Mouse (Mus musculus) small intestine, adult 2 months (tissue): ENCODE data around the gene Gm6377. TPM values are rescaled to one million over a fixed set of nuclear protein-coding genes. Genes with fewer than 3 reads are reported as not detected.

Source experiments
- H3K27ac ChIP-seq: fragments of 200-500 bp; 2 replicates; pipeline ENCODE4 v1.5.1; 2012; ENCODE audit warnings: low read depth, low read length, control low read depth, inconsistent platforms; ENCODE audit not compliant: insufficient read depth
- H3K27me3 ChIP-seq: fragments of 200-500 bp; 2 replicates; pipeline ENCODE4 v1.6.1; 2012; ENCODE audit warnings: mild to moderate bottlenecking, moderate library complexity, low read length, inconsistent platforms; ENCODE audit not compliant: control insufficient read depth, insufficient read depth
- H3K36me3 ChIP-seq: fragments of 200-500 bp; 2 replicates; pipeline ENCODE4 v1.6.1; 2012; ENCODE audit warnings: mild to moderate bottlenecking, low read length, control low read depth, inconsistent platforms; ENCODE audit not compliant: control insufficient read depth, insufficient read depth
- H3K4me1 ChIP-seq: fragments of 200-500 bp; 2 replicates; pipeline ENCODE4 v1.6.1; 2012; ENCODE audit warnings: low read length, inconsistent platforms, mixed read lengths; ENCODE audit not compliant: control insufficient read depth, insufficient read depth, insufficient read length
- H3K4me3 ChIP-seq: fragments of 200-500 bp; 2 replicates; pipeline ENCODE4 v1.5.1; 2012; ENCODE audit warnings: low read depth, mild to moderate bottlenecking, control low read depth, inconsistent platforms, low read length, moderate library complexity
- CTCF ChIP-seq: fragments of 200-500 bp; IDR thresholded peaks from 2 replicates; pipeline ENCODE4 v1.5.1; 2012; ENCODE audit warnings: low read depth, mild to moderate bottlenecking, control low read depth, inconsistent platforms, low read length, moderate library complexity, mixed read lengths; ENCODE audit not compliant: insufficient replicate concordance, insufficient read length; ENCODE audit errors: extremely low read depth
- POLR2A ChIP-seq: fragments of 200-500 bp; IDR thresholded peaks from 2 replicates; pipeline ENCODE4 v1.6.1; 2012; ENCODE audit warnings: low read depth, mild to moderate bottlenecking, control low read depth, inconsistent platforms, low read length, moderate library complexity
- WGBS: fragments of 180-500 bp; shearing (Covaris S2); methylation state at CpG from one replicate; pipeline ENCODE4 v1.1.7; 2018; 5-methylcytosine and 5-hydroxymethylcytosine counted together
- polyA plus RNA-seq: library from polyadenylated mRNA; depleted of rRNA; stranded (reverse); fragments of >200 nt; gene quantifications from 2 replicates; pipeline ENCODE4 v1.2.3, GENCODE M21; 2012; rRNA removed

Gm6377 gene
- not detected in 2 replicates for polyA plus RNA-seq

GRCm38 (mm10) chrX:109196468-109196867 lies at the start of gene Gm6377:
Gene Gm6377 (plus strand): TSS chrX:109196756.
- TF ChIP-seq CTCF: no peak
- no peak for TF ChIP-seq POLR2A
- no peaks in the 10 kb centered on the region for H3K4me1 ChIP-seq

GRCm38 (mm10) chrX:109147108-109147507 lies 49.4 kb upstream of the Gm6377 start:
- no peak for TF ChIP-seq CTCF
- no peak for TF ChIP-seq POLR2A
- H3K27me3 ChIP-seq: no peaks in the 10 kb centered on the region
- no peaks in the 10 kb centered on the region for H3K36me3 ChIP-seq
- H3K27ac ChIP-seq: no peak overlapping the region
- H3K4me1 ChIP-seq: peaks cover 4% of the 10 kb centered on the region; the same call in 1 of the 2 replicates
- H3K4me3 ChIP-seq: no peak overlapping the region
- 85% methylated on average over 3 of the region's 3 CpGs for whole genome bisulfite sequencing

More at GRCm38 (mm10) chrX:109196468-109196867, at the start of gene Gm6377:
- Histone ChIP-seq H3K27me3 (no peaks in the 10 kb centered on the region), H3K4me3 (no peak within 1 kb of the TSS), H3K36me3 (no peaks in the 10 kb centered on the region), H3K27ac (no peak within 1 kb of the TSS)
- WGBS: 71% methylated on average over 4 of the region's 4 CpGs

- H3K4me1 ChIP-seq: peaks cover under 1% of the 10 kb centered on the region; the same call in 1 of the 2 replicates
- no peak overlapping the region for H3K4me3 ChIP-seq
- no peaks in the 10 kb centered on the region for H3K27me3 ChIP-seq
- H3K27ac ChIP-seq: no peak overlapping the region
- no peaks in the 10 kb centered on the region for H3K36me3 ChIP-seq
- no peak for TF ChIP-seq CTCF
- 86% methylated on average over 2 of the region's 2 CpGs for WGBS
Observed at GRCm38 (mm10) chrX:109151228-109151627, 45.3 kb upstream of the Gm6377 start.

- Histone ChIP-seq H3K4me1 (no peaks in the 10 kb centered on the region), H3K36me3 (no peaks in the 10 kb centered on the region), H3K4me3 (no peak overlapping the region), H3K27ac (no peak overlapping the region; the same call in 1 of the 2 replicates), H3K27me3 (no peaks in the 10 kb centered on the region)
- TF ChIP-seq POLR2A (no peak), CTCF (no peak)
- 47% methylated on average over 1 of the region's 1 CpGs for WGBS
Observed at GRCm38 (mm10) chrX:109160326-109160725, 36.2 kb upstream of the Gm6377 start.

- Histone ChIP-seq H3K4me1 (no peaks in the 10 kb centered on the region), H3K27ac (no peak overlapping the region; the same call in 1 of the 2 replicates), H3K27me3 (no peaks in the 10 kb centered on the region), H3K4me3 (no peak overlapping the region), H3K36me3 (no peaks in the 10 kb centered on the region)
- no peak for TF ChIP-seq POLR2A
- TF ChIP-seq CTCF: no peak
- WGBS: 17% methylated on average over 4 of the region's 4 CpGs
Observed at GRCm38 (mm10) chrX:109160901-109161300, 35.7 kb upstream of the Gm6377 start.

- no peak overlapping the region for H3K27ac ChIP-seq
- no peaks in the 10 kb centered on the region for H3K27me3 ChIP-seq
- no peak overlapping the region for H3K4me3 ChIP-seq
- H3K36me3 ChIP-seq: no peaks in the 10 kb centered on the region
- 50% methylated on average over 2 of the region's 2 CpGs for WGBS
- H3K4me1 ChIP-seq: no peaks in the 10 kb centered on the region
- TF ChIP-seq POLR2A (no peak), CTCF (no peak)
Observed at GRCm38 (mm10) chrX:109175038-109175437, 21.5 kb upstream of the Gm6377 start.

GRCm38 (mm10) chrX:109175470-109175869 lies 21.1 kb upstream of the Gm6377 start:
- H3K4me1 ChIP-seq: no peaks in the 10 kb centered on the region
- TF ChIP-seq POLR2A (no peak), CTCF (no peak)
- 26% methylated on average over 3 of the region's 3 CpGs for WGBS

More at GRCm38 (mm10) chrX:109175470-109175869, 21.1 kb upstream of the Gm6377 start:
- H3K36me3 ChIP-seq: no peaks in the 10 kb centered on the region
- H3K27ac ChIP-seq: no peak overlapping the region
- no peak overlapping the region for H3K4me3 ChIP-seq
- H3K27me3 ChIP-seq: no peaks in the 10 kb centered on the region
